Mouse (Mus musculus) erythroblast, embryonic 14.5 days (primary cell): ENCODE data around the gene Spsb1.

Experiments used
- GATA1 ChIP-seq: IDR thresholded peaks from 2 replicates; pipeline ENCODE4 v1.6.1; 2012; ENCODE audit warnings: low read length, inconsistent platforms, mixed read lengths
- TAL1 ChIP-seq: IDR thresholded peaks from 3 replicates; pipeline ENCODE4 v1.6.1; 2012; ENCODE audit warnings: low read length, inconsistent platforms, mixed read lengths

GRCm38 (mm10) chr4:149971393-149971792 lies 16.6 kb upstream of the Spsb1 start:
- TF ChIP-seq TAL1: no peak
- TF ChIP-seq GATA1: no peak
